Mouse (Mus musculus): ENCODE data around the gene Usp8.

The Usp8 gene

DNA sequence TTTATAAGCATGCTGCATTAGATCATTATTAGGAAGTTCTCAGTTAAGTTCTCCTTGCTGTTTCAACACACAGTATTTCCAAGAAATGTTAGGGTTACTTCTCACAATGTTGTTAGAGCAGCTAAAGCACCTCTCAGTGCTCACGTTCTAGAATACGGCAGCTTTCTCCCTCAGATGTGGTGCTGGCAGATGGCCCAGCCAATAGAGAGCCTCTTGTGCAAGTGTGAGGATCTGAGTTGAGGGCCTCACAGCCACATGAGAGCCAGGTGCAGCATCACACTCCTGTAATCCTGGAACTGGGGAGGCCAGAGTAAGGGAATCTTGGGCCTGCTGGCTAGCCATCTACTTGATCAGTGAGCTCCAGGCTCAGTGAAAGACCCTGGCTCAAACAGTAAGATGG is 33.2 kb downstream of the Usp8 start:
- DNase-seq (ENCODE audit: low read depth, low spot score) = no peak

GRCm38 (mm10) chr2:126743389-126743788 is 36.3 kb downstream of the Usp8 start:
- DNase-seq (ENCODE audit: low read depth, low spot score) = no peak

- DNase-seq (ENCODE audit: low read depth, low spot score) = no peak
Measured at GRCm38 (mm10) chr2:126755664-126756063, 48.5 kb downstream of the Usp8 start.

DNA sequence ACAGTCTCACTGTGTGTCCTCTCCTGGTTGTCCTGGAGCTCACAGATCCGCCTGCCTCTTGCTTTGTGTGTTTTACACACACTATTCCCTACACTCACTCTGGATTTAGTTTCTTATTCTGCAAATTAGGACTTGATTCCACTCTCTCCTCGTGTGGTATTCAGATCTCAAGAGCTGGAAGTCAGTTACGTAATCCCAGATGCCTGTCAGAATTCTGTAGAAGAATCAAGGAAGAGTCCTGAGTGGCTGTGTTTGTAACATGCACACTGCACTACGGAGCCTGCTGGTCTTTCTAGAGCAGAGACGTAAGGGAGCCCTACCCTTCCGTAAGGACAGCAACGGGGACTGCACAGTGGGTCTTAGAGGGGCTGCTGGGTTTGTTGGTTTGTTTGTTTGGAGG is 52.2 kb downstream of the Usp8 start:
- no peak for DNase-seq (ENCODE audit: low read depth, low spot score)

DNA sequence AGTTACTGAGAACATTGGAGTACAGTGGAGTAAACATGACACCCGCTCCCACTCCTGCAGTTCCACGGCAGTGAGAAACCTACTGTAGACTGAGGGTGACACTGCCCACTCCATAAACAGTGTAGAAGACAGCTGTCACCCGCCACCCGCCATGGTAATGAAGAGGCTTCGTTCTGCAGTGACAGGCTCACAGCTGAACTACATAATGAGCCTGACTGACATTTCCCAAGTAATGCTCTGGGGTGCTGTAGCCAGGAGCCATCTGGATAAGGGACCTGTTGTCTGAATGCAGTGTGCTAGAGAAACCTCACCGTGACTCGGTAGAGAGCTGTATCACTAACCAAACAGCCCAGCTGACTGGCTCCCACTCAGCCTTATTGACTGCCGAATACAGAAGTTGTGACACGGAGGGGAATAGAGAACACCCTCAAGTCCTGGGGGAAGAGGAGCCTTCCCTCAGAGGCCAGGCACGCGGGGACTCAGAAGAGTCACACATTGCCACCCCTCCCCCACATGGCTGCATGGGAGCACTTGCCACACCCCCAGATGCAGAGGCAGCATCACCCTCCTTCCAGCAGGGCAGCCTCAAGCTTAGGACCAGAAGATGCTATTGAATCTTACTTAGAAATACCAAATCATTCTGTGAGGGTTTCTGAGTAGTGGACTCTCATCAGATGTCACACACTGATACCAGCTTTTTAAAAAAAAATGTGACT is 58.9 kb downstream of the Usp8 start:
- no peak for DNase-seq (ENCODE audit: low read depth, low spot score)

GRCm38 (mm10) chr2:126767599-126767998 is 60.5 kb downstream of the Usp8 start:
- DNase-seq (ENCODE audit: low read depth, low spot score) = no peak

DNA sequence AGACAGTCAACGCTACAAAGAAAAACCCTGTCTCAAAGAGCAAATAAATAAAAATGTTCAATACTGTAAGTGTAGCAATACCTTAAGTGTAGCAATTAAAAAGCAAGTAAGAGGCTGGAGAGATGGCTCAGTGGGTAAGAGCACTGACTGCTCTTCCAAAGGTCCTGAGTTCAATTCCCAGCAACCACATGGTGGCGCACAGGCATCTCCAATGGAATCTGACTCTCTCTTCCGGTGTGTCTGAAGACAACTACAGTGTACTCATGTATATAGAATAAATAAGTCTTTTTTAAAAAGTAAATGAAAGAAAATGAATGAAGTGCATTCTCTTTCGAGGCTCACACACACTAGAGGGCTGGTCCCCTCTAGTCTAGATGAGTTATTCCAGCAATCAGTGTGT is 61.1 kb downstream of the Usp8 start:
- DNase-seq (ENCODE audit: low read depth, low spot score) = no peak

DNA sequence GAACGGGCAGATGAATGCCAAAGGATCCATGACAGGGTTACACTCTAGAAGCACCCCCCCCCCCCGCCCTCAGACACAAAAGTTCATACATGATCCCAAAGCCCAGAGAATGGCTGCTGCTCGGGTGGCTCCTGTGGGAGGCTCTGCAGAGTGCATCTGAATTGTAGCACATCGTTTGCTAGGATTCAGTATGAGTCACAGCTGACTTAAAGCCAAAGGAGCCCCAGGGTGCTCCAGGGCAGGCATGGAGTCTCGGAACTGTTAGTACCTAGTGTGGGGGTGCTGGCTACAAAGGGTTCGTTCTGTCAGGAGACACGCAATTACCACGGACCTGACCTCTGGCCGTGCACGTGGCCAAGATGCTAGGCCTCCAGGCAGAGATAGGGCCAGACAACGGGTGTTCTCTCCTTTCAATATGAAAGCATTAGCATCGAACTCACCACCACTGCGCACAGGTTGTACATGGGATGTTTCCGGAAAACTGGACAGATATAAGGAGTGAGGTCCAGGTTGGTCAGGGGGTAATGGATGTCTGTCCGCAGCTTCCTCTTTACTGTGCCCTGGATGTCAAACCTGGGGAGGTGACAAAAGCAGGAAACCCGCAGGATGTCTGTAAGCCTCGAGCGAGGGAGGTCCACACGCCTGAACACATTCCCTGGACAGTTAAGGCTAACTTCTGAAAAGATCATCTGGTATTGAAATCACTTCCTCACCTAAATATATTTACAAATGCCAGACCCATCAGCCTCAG is 62.5 kb downstream of the Usp8 start:
- DNase-seq (ENCODE audit: low read depth, low spot score) = no peak

GRCm38 (mm10) chr2:126772217-126772616 is 65.1 kb downstream of the Usp8 start:
- DNase-seq (ENCODE audit: low read depth, low spot score) = no peak

- no peak for DNase-seq (ENCODE audit: low read depth, low spot score)
Measured at GRCm38 (mm10) chr2:126775951-126776350, 68.8 kb downstream of the Usp8 start.

DNA sequence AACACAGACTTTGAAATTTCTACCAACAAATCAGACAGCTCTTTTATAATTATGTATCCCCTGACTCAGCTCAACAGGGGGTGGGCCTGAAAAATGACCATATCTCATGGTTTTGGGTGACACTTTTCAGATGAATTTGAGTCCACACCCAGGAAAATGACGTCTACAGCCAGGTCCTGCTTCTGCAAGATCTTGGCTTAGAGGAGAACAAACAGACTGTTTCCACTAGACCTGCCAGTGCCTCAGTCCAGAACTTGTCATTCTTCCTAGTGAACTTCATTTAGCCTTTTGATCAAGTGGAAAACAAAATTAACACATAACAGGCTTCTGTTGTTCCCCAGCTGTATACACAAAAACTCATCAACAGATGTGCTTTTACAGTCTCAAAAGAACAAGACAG is 69.3 kb downstream of the Usp8 start:
- no peak for DNase-seq (ENCODE audit: low read depth, low spot score)

- no peak for DNase-seq (ENCODE audit: low read depth, low spot score)
Measured at GRCm38 (mm10) chr2:126778806-126779205, 71.7 kb downstream of the Usp8 start.

- no peak for DNase-seq (ENCODE audit: low read depth, low spot score)
Measured at GRCm38 (mm10) chr2:126780286-126780685, 73.2 kb downstream of the Usp8 start.

DNA sequence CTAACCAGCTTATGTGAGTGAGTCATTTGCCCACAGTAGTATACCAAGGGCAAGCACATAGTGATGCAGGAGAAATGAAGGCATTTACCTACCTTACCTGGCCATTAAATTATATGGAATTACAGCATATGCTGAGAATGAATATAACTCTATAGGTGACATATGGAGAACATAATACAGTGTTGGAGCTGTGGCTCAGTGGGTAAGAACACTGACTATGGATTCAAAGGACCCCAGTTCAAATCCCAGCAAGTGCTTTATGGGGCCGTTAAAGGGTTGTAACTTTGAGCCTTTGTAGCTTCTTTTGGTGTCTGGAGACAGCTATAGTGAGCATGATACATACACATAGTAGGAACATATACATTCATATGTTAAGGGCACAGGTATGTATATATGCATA is 74.3 kb downstream of the Usp8 start:
- no peak for DNase-seq (ENCODE audit: low read depth, low spot score)

DNA sequence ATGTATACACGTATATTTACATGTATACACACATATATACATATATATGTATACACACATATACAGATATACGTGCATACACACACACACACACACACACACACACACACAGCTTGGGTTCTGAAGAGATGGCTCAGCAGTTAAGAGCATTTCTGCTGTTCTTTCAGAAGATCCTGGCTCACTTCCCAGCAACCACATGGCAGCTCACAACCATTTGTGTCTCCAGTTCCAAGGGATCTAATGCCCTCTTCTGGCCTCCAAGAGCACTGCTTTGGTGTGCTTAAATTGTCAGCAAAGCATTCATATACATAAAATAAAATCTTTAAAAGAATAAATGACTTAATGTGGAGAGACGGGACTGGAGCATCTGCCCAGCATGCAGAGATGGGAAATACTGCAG is 75.3 kb downstream of the Usp8 start:
- peak; percentile 86 for DNase-seq (ENCODE audit: low read depth, low spot score)

DNA sequence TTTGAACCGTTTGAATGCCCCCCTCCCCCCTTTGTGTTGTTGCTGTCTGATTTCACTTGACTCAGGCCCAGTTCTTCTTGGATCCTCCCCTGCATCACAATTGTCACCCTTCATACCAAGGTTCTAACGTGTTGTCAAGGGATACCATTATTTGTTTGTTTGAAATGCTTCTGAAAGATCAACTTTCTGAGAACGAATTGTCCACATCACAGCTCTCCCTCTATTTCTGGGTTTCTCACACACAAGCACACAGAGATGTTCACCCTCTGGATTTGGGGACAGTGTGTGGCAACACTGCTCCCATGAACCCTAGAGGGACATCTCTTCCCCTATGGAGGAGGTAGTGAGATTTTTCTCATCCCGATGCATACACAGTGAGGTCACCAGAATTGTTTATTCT is 76.2 kb downstream of the Usp8 start, which contains the start of gene Usp50:
TSS of gene Usp50 (minus strand) at position 101 of the 400 bp plus-strand sequence.
- DNase-seq (ENCODE audit: low read depth, low spot score) = no peak

DNA sequence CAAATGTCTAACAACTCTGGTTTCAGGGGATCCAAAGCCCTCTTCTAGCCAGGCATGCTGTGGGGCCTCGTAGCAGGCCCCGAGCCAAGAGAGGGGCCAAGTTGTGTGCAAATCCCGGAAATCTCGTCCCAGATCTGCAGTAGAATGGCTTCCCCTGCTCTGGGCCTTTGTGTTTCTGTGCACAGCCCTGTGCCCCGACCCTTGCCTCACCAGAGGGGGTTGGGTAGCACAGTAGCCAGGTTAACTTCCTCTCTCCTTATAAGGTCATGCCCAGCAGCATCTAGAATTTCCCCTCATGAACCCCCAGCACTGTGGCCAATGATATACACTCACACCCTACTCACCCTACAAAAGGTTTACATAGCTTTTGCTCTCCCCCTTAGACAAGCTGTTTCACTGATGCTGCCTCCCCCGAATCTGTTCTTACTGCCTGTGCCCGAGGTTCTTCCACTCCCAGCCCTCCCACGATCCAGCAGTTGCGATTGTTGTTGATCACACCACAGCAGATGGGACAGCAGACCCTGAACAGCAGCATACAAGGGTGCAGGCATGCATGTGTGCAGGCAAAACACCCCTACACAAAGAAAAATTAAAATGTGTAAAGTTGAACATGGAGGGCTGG is 80.7 kb downstream of the Usp8 start:
- no peak for DNase-seq (ENCODE audit: low read depth, low spot score)

DNA sequence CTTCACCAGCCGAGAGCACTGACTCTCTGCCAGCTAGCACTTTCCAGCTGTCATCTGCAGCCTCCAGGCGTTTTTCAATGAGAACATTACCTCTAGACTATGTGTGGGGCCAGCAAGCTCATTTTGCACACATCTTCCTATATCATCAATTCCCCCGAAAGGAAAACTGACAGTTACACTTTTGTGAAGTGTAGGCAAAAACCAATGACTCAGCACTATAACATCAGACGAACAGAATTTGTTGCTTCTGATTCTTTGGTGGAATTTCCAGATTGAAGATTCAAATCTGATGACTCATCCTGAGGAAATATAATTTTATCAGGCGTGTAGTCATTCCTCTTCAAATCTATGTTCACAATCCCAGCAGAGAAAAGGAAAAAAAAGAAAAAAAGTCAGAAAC is 85.5 kb downstream of the Usp8 start:
- no peak for DNase-seq (ENCODE audit: low read depth, low spot score)

GRCm38 (mm10) chr2:126795708-126796107 is 88.6 kb downstream of the Usp8 start:
- DNase-seq (ENCODE audit: low read depth, low spot score) = no peak

DNA sequence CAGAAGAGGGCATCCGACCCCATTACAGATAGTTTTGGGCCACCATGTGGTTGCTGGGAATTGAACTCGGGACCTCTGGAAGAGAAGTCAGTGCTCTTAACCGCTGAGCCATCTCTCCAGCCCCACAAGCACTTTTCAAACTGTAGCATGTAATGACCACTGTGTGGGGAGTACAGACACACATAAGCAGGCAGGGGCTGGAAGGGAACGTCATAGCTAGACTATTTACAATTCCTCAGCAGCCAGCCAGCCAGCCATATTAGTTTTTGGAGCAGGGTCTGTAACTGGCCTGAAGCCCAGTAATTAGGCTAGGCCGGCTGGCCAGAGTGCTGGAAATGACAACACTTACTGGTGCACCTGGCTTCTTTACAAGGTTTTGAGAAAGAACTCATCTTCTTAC is 91.3 kb downstream of the Usp8 start:
- DNase-seq (ENCODE audit: low read depth, low spot score) = no peak

GRCm38 (mm10) chr2:126801980-126802379 is 94.9 kb downstream of the Usp8 start:
- no peak for DNase-seq (ENCODE audit: low read depth, low spot score)

Measured in skeletal muscle tissue, adult 2 months (tissue).